Mouse (Mus musculus) C2C12 (cell line): Measurements from ENCODE around the gene Parp8.

Experiments
- CEBPB ChIP-seq: IDR thresholded peaks from one replicate; pipeline ENCODE4 v1.6.1; 2011; ENCODE audit warnings: low read depth, mild to moderate bottlenecking, control low read depth, moderate library complexity
- CTCF ChIP-seq: IDR thresholded peaks from one replicate; pipeline ENCODE4 v1.5.1; 2011; ENCODE audit not compliant: control insufficient read depth, insufficient read depth, insufficient read length
- MAX ChIP-seq: IDR thresholded peaks from one replicate; pipeline ENCODE4 v1.6.1; 2011; ENCODE audit warnings: mild to moderate bottlenecking, control low read depth
- USF1 ChIP-seq: IDR thresholded peaks from one replicate; pipeline ENCODE4 v1.6.1; 2011; ENCODE audit warnings: low read depth, mild to moderate bottlenecking, control low read depth, moderate library complexity

GRCm38 (mm10) chr13:117033676-117034308, 8.5 kb upstream of the Parp8 start:
- TF ChIP-seq MAX: no peak
- no peak for TF ChIP-seq CTCF
- no peak for TF ChIP-seq CEBPB
- no peak for TF ChIP-seq USF1
